Mouse (Mus musculus) kidney, adult 11 months (tissue): ENCODE results near the gene Ndufa4l2.

Source experiments
- DNase-seq: peaks from one replicate; pipeline ENCODE4 v3.0.0; 2022

Gene Ndufa4l2

GRCm38 (mm10) chr10:127514764-127515163 lies at the start of gene Ndufa4l2:
TSS of gene Ndufa4l2 (plus strand) at chr10:127514967.
- DNase-seq, result no peak

DNA sequence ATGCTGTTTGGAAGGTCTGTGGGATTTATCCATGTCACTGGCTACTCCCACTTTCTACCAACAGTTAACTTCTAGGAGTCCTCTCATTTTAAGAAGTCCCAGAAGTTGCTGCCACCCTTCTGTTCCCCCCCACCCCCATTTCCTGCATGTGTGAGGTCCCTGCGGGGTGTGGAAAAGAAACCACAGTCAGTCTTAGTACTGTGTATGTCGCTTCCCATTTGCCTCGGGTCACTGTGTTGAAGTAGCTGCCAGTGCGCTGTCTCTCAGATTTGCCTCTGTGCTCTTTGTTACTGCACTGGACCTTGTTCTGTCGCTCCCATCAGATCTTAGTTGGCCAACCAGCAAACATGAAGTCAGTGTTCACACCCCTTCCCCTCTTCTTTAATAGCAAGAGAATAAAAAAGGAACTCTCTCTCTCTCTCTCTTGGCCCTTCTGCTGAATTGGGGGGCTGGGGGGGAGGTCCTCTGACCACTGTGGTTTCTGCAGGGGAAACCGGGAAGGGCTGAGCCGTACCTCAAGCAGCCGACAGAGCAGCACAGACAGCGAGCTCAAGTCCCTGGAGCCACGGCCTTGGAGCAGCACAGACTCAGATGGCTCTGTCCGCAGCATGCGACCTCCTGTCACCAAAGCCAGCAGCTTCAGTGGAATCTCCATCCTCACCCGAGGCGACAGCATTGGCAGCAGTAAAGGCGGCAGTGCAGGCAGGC lies 43.3 kb upstream of the Ndufa4l2 start:
- DNase-seq, result no peak

DNA sequence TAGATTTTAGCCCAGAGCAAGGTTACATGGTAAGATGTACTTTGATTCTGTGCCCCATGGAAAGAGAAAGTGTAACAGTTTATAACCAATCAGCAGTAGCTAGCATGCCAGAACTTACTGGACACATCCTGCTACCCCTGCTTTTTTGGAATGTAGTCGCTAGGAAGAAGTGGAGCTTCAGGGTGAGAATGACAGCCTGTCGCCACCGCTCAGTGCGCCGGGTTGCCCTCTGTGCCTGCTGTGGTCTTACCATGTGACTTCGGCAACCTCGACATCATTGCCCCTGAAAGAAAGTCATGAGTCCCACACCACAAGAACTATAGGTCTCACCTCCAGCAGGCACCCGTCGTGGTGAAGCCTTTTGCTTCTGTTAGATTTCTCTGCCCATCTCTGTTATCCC lies 42.0 kb upstream of the Ndufa4l2 start:
- no peak for DNase-seq

- DNase-seq, result no peak
These were observed 39.6 kb upstream of the Ndufa4l2 start for GRCm38 (mm10) chr10:127475175-127475574.

DNA sequence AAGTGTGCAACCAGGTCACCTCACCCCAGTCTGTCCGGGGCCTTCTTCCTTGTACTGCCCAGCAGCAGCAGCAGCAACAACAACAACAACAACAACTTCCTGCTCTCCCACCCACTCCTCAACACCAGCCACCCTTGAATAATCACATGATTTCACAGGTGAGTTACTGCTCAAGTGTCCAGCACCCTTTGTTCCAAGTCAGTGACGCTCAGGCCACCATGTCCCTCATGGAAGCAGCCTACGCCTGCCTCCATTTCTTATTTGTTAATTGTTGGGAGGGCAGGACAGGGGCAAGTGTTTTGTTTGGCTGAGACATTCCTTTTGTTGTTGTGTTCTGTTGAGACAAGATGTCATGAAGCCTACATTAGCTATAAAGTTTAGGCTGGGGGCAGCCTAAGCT lies 38.2 kb upstream of the Ndufa4l2 start:
- no peak for DNase-seq

- no peak for DNase-seq
These were observed 37.5 kb upstream of the Ndufa4l2 start for GRCm38 (mm10) chr10:127477301-127477700.

DNA sequence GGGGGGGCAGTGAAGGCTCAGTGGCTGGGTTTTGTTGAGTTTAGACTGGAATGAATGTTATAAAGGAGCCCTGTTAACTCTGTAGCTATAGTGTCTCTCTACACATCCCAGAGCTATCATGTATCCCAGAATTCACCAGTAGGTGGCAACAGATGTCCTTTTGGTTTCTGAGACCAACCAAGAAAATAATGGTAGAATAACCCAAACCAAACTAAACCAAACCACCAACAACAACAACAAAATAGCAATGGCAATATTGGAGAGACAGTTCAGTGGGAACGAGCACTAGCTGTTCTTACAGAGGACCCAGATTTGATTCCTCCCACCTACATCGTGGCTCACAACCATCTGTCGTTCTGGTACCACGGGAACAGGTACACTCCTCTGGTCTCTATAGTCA lies 35.6 kb upstream of the Ndufa4l2 start:
- DNase-seq, result no peak

GRCm38 (mm10) chr10:127480833-127481813 lies 33.6 kb upstream of the Ndufa4l2 start:
- peak; percentile 43 for DNase-seq

GRCm38 (mm10) chr10:127485235-127485634 lies 29.5 kb upstream of the Ndufa4l2 start:
- no peak for DNase-seq

GRCm38 (mm10) chr10:127488856-127489255 lies 25.9 kb upstream of the Ndufa4l2 start:
- DNase-seq, result no peak

GRCm38 (mm10) chr10:127490160-127491127 lies 24.3 kb upstream of the Ndufa4l2 start:
- no peak for DNase-seq

DNA sequence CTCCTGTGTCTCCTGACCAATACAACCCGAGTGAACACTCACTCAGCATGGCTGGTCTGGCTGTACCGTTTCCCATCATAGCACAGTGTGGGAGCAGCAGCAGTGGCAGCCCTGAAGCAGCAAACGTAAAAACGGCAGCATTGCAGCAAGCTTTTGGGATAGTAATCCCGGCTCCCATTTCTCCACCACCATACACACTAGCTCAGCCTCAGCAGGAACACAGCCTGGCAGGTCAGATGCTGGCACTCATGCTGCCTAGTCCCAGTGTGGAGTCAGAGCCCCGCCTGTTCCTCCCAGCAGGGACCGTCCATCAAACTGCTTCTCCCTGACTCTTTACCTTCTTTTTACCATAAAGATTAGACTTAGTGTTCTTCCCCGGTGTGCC lies 23.6 kb upstream of the Ndufa4l2 start:
- DNase-seq, result no peak

DNA sequence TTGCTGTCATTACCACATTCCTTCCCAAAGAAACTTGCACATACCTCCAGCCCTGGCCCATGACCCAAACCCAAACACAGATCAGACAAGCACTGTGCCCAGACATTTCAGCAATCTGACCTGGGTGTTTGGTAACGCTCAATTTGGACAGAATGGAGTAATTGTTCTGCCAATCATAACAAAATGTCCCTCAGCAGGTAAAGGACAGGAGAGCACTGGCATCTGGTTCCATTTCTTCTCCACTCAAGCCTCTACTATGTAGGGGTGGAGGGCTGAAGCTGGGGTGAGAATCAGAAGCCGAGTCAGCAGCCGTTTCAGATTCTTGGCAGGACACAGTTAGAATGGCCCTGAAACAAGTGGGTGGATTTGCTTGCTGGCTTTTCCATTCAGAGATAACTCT lies 22.6 kb upstream of the Ndufa4l2 start:
- DNase-seq, result no peak

DNA sequence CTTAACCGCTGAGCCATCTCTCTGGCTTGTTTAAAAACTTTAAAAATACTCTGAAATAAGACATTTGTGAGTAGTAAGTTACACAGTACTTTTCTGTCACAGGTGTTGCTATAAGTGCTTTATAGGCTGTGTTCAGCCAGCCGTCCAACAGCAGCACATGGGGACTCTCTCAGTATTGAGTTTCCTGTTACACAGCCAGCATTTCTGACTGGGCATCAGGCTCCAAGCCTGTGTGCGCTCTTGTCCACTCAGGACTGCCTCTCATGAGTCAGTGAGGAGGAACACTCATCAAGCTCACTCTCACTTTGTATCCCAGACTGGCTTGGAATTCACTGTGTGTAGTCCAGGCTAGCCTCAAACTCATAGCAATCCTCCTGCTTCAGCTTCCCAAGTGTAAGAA lies 18.6 kb upstream of the Ndufa4l2 start:
- DNase-seq, result no peak

- no peak for DNase-seq
These were observed 15.3 kb upstream of the Ndufa4l2 start for GRCm38 (mm10) chr10:127499516-127499915.

DNA sequence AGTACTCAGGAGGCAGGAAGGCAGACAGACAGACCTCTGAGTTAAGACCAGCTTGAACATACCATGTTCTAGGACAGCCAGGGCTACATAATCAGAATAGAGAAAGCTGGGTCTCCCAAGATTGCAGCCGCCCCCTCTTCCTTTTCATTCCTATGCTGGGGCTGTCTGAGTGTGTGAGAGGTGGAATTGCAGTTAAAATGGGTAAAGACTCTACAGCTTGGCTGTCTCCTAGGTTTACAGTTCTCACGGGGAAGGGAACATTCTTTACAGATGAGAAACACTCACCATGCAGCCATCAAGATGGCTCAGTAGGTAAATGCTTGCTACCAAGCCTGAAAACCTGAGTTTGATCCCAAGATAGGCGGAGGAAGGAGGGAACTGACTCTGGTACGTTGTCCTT lies 14.7 kb upstream of the Ndufa4l2 start:
- DNase-seq, result no peak

DNA sequence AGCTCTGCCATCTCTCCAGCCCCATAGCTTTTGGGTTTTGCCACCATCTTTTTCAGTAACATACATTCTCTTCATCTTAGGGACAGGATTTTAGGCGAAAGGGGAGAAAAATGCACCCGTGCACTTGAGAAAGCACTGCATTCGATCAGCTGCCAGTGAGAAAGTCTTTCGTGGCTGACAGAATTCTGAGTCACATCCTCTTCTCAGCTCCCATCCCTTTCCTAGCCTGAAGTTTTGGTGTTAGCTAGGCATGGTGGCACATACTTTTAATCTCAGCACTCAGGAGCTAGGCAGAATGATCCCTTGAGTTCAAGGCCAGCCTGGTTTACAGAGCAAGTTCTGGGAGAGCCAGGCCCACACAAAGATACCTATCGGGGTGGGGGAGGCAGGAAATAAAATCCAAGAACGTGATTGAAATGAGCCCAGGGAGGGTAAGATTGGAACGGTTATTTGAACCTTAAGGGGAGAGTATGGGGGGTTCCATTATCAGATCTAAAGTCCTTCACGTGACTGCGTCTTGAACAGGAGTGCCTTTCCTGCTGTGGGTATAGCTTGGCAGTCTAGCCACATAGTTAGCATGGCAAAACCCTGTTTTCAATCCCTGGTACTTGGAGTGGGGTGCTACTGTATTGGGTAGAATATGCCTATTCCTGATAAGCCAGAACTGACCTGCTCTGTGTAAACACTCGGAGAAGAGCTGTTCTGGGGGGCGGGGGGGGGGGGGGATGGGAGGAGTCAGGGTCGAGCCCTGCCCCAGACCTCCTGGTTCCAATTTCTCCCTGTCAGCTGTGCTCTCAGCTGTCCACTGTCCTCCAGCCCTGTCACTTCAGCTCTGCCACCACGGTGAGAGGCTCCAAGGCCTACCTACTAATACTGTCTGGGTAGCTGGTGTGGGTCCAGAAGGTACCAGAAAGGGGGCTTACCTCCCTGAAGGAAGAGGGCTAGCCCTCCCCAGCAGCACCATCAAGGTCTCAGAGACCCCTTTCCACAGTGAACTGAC lies 13.6 kb upstream of the Ndufa4l2 start, which contains the start of gene Stac3:
Gene Stac3 (plus strand): TSS at position 793 of the 1,000 bp plus-strand sequence.
- DNase-seq, result no peak

GRCm38 (mm10) chr10:127508239-127508638 lies 6.5 kb upstream of the Ndufa4l2 start:
- DNase-seq, result peak; percentile 64

GRCm38 (mm10) chr10:127509051-127509836 lies 5.5 kb upstream of the Ndufa4l2 start:
- peak; percentile 77 for DNase-seq
